Mouse (Mus musculus) kidney, embryonic 14.5 days (tissue): ENCODE measurements at regions not wholly inside any gene's neighbourhood (a gene's known extent, or its start where the extent isn't known, plus 50 kb on each side); places are given as distances from the start of the nearest gene placed in this dataset.
A peak's percentile ranks its signal among the peaks of the same experiment; 100 is the strongest.

Source experiments
- ATAC-seq: fragments of 200-750 bp; cut with Nextera tagmentation; 2 replicates; pipeline ENCODE4 v1.8.0; 2017; ENCODE audit warnings: moderate number of reproducible peaks, mild to moderate bottlenecking, moderate TSS enrichment, moderate library complexity; ENCODE audit not compliant: low FRiP score, low TSS enrichment
- H3K27ac ChIP-seq: fragments of 300-500 bp; sonication (generic); 2 replicates; pipeline ENCODE4 v1.5.1; 2014; ENCODE audit warnings: low read depth, mild to moderate bottlenecking, low read length, moderate library complexity, mixed read lengths
- H3K27me3 ChIP-seq: fragments of 300-500 bp; sonication (generic); 2 replicates; pipeline ENCODE4 v1.6.1; 2014; ENCODE audit warnings: mild to moderate bottlenecking, low read length; ENCODE audit not compliant: control insufficient read depth, insufficient read depth
- H3K36me3 ChIP-seq: fragments of 300-500 bp; sonication (generic); 2 replicates; pipeline ENCODE4 v1.6.1; 2014; ENCODE audit warnings: low read length, mixed read lengths; ENCODE audit not compliant: control insufficient read depth, insufficient read depth
- H3K4me1 ChIP-seq: fragments of 300-500 bp; sonication (generic); 2 replicates; pipeline ENCODE4 v1.6.1; 2014; ENCODE audit warnings: low read length, mixed read lengths; ENCODE audit not compliant: control insufficient read depth, insufficient read depth
- H3K4me2 ChIP-seq: fragments of 300-500 bp; sonication (generic); replicated peaks from 2 replicates; pipeline ENCODE4 v1.6.1; 2014; ENCODE audit warnings: low read depth, mild to moderate bottlenecking, low read length
- H3K4me3 ChIP-seq: fragments of 300-500 bp; sonication (generic); 2 replicates; pipeline ENCODE4 v1.5.1; 2014; ENCODE audit warnings: mild to moderate bottlenecking, low read length
- H3K9ac ChIP-seq: fragments of 300-500 bp; sonication (generic); 2 replicates; pipeline ENCODE4 v1.6.1; 2014; ENCODE audit warnings: low read depth, mild to moderate bottlenecking, low read length, moderate library complexity
- H3K9me3 ChIP-seq: fragments of 300-500 bp; sonication (generic); 2 replicates; pipeline ENCODE4 v1.6.1; 2016; ENCODE audit warnings: low read length; ENCODE audit not compliant: control insufficient read depth
- WGBS: fragments of 180-500 bp; shearing (Covaris S2); extraction: QIAGEN DNeasy Blood & Tissue Kit; methylation state at CpG from one replicate; pipeline ENCODE4 v1.1.7; 2014; 5-methylcytosine and 5-hydroxymethylcytosine counted together

DNA sequence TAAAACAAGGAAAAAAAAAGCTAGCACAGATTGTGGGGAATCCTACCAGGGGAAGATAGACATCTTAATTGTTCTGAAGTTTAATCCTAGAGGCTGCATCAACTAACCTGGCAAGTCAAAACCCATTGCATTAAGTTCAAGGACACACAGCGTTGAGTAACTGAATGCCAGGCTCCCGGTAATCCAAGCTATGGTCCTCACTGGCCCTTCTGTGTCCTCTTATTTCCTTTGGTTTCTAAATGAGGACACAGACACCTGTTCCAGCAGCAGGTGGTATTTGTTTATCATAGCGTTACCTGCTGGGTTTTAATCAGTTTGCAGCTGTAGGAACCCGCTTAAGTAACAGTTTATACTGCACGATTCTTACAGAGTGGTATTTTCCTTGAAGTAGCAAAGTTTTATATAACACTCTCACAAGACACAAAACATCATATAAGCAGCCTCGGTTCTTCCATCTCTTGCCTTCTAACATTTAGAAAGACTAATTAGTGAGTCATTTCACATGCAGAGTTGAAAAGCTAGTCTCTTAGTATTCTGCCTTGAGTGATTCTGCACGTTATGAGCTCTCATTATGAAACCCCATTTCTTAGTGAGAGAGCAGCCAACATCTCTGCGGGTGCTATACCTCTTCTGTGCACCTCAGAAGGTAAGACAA lies 1832.0 kb upstream of the Pcdh7 start:
- Histone ChIP-seq H3K27ac (no peak overlapping the region), H3K36me3 (no peaks in the 10 kb centered on the region), H3K27me3 (no peaks in the 10 kb centered on the region), H3K4me2 (no peak overlapping the region), H3K4me3 (no peak overlapping the region), H3K9me3 (no peaks in the 10 kb centered on the region), H3K9ac (no peak overlapping the region), H3K4me1 (no peaks in the 10 kb centered on the region)
- ATAC-seq, result no peak
- 58% methylated on average over 8 of the region's 8 CpGs for WGBS

DNA sequence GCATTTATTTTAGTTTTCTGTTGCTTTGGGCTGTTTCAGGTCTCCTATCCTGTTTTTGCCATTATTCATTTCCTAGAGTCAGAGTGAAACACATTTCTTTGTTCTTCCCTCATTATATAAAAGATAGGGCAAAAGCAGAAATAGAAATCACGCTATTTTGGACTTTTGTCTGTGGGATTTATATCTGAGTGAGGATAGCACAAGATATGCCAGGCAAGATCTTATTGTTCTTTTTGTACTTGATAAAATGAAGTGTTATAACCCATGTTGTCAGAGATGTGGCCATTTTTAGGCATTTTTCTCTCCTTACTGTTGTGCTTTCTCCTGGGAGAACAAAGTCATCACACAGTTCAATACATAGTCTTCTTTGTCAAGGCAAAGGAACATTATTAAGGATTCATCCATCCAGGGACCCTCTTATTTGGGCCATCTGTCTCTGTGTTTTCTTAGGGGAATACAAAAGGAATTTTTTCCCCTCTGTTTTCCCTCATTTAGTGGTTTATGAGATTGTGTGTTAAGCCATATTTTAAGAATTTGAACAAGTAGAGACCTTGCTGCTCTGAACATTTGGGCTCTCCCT lies 1825.9 kb upstream of the Pcdh7 start:
- Histone ChIP-seq H3K4me2 (no peak overlapping the region), H3K36me3 (no peaks in the 10 kb centered on the region), H3K4me3 (no peak overlapping the region), H3K9ac (no peak overlapping the region), H3K4me1 (no peaks in the 10 kb centered on the region), H3K27me3 (no peaks in the 10 kb centered on the region), H3K9me3 (no peaks in the 10 kb centered on the region), H3K27ac (no peak overlapping the region)
- ATAC-seq, result no peak
- WGBS, result 87% methylated on average over 1 of the region's 1 CpGs

DNA sequence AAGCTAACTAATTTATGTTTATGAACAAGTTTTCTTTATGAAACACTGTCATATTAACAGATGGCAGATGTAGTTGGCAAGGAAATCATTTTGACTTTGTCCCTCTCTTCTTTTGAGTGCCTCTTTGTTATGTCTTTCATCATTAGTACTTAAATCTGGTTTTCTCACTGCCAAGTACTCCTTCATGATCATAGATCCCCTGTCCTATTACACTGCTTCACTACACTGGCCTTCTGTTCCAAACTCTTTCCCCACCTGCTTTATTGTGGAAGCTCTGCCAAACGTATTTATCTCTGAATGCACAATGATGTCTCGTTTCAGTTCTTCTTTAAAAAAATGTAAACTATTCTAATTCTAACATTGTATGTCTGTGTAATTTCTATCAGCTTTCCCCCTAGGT lies 1776.3 kb upstream of the Pcdh7 start:
- Histone ChIP-seq H3K36me3 (no peaks in the 10 kb centered on the region), H3K9ac (no peak overlapping the region), H3K9me3 (no peaks in the 10 kb centered on the region), H3K4me3 (no peak overlapping the region), H3K4me1 (no peaks in the 10 kb centered on the region), H3K27ac (no peak overlapping the region), H3K27me3 (no peaks in the 10 kb centered on the region), H3K4me2 (no peak overlapping the region)
- 79% methylated on average over 2 of the region's 2 CpGs for WGBS
- ATAC-seq, result no peak

DNA sequence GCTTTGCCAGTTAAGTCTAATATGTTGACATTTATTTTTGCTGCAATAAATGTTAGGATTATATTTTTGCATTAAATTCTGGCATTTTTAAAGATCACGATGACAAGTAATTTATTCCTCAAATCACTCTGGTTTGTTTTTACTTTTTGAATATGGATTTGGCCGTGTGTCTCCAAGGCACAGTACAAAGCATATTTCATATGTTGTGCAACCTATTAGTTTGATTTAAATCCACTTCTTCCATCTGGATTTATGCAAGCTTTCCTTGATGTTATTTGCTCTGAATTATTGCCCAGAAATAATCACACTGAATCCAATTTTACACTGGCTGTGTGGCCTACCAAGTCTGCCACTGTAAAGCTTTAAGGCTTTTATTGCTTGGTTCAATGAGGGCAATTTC lies 1741.3 kb upstream of the Pcdh7 start:
- peak; percentile 46; the same call in 1 of the 2 replicates for ATAC-seq
- Histone ChIP-seq H3K4me3 (no peak overlapping the region), H3K4me1 (no peaks in the 10 kb centered on the region), H3K4me2 (no peak overlapping the region), H3K9ac (no peak overlapping the region), H3K27ac (no peak overlapping the region), H3K36me3 (no peaks in the 10 kb centered on the region), H3K9me3 (no peaks in the 10 kb centered on the region), H3K27me3 (no peaks in the 10 kb centered on the region)
- WGBS, result 74% methylated on average over 2 of the region's 2 CpGs

DNA sequence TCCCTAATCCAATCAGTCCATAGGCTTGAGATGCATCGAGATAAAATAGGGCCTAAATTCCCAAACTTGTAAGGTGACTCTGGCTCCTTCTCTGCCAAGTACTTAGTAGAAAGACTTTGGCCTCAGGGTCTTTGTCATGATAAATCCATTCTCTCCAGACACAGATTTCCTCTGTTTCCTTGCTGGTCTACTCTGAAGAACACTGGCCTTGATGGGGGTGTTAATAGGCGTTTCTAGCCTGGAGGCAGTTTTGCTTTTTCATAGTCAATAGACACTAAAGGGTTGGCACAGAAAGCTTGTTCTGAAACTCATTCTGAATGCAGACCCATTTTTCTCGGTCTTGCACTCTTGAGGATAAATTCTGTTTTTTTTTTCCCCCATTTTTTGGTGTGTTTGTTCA lies 1709.9 kb upstream of the Pcdh7 start:
- Histone ChIP-seq H3K27ac (no peak overlapping the region), H3K4me1 (no peaks in the 10 kb centered on the region), H3K27me3 (no peaks in the 10 kb centered on the region), H3K36me3 (no peaks in the 10 kb centered on the region), H3K4me3 (no peak overlapping the region), H3K9ac (no peak overlapping the region), H3K9me3 (no peaks in the 10 kb centered on the region), H3K4me2 (no peak overlapping the region)
- no peak for ATAC-seq
- WGBS, result 72% methylated on average over 3 of the region's 3 CpGs

DNA sequence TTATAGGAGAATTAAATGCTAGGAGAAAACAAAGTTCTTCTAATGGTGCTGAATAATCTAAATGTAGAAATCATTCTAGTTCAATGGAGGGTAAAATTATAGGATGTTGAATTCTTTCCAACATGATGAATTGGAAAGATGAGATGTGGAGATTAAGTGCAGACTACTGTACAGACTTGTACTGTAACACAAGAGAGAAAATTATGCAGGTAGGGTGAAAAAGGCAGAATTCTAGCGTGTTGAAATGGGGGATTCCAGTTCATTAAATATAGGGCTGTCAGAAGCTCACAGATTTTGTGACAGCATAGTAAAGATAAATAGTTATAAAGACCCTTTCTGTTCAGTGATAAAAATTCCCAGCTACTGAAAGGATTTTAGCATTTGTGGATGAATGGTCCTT lies 1697.3 kb upstream of the Pcdh7 start:
- H3K4me1 ChIP-seq, result no peaks in the 10 kb centered on the region

More for the DNA sequence above, 1697.3 kb upstream of the Pcdh7 start:
- Histone ChIP-seq H3K4me2 (no peak overlapping the region), H3K27me3 (no peaks in the 10 kb centered on the region), H3K4me3 (no peak overlapping the region), H3K9ac (no peak overlapping the region), H3K36me3 (no peaks in the 10 kb centered on the region), H3K27ac (no peak overlapping the region), H3K9me3 (no peaks in the 10 kb centered on the region)
- WGBS, result 56% methylated on average over 1 of the region's 1 CpGs
- no peak for ATAC-seq
